Mouse (Mus musculus): ENCODE results near the gene Crygd. TPM values are rescaled to one million over a fixed set of nuclear protein-coding genes. Genes with fewer than 3 reads are reported as not detected.
"Not testable (repeated sequence)": the region's sequence is repeated elsewhere in the genome, so short reads cannot be mapped to it uniquely, and the experiment has no call there.

The Crygd gene
- polyA plus RNA-seq, 1 experiment from 2014 or later = not detected

DNA sequence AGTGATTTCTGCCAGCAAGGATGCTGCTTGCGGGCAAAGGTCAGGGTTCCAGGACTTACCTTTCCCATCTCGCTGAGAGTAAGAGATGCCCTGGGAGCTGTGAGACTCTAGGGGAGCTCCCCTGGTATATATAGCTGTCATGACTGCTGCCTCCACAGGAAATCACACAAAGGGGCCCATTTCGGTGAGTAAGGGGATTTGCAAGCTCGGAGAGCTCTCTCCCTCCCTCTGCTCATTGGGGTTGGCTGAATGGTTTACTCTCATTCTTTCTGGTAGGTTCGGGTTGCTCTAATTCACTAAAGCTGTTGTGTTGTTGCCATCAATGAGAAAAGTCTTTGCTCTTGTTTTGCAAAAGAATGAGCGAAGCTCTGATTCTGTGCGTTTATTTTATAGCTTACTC lies 18.9 kb upstream of the Crygd start, which contains the start of gene Crygb:
TSS of gene Crygb (minus strand) at position 101 of the 400 bp plus-strand sequence.
- ATAC-seq (ENCODE audit: insufficient read depth, low FRiP score, low read depth) = no peak
- Histone ChIP-seq H3K27ac (no peak within 1 kb of the TSS), H3K4me2 (no peak within 1 kb of the TSS), H3K27me3 (replicated peaks) (no peaks in the 10 kb centered on the region), H3K9ac (no peak within 1 kb of the TSS), H3K4me1 (no peaks in the 10 kb centered on the region), H3K9me3 (no peaks in the 10 kb centered on the region), H3K36me3 (no peaks in the 10 kb centered on the region), H3K4me3 (replicated peaks) (no peak within 1 kb of the TSS)
- 43% methylated on average over 7 of the region's 7 CpGs for WGBS

DNA sequence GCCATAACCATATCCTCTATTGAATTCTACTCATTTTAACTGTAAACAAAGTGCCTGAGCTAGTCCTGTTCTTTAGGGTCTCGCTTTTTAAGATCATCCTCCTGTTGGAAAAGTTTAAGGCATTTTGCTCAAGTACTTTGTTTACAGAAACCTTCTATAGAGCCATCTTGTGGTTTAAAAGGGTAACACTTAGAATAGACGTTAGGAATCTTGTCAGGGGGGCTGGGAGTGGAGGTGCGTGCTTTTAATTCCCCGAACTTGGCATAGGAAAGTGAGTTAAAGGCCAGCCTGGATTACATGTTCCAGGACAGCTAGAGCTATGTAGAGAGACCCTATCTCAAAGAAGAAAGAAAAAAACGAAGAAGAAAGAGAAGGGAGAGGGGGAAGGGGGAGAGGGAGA lies 12.4 kb upstream of the Crygd start:
- no peaks in the 10 kb centered on the region for H3K9me3 ChIP-seq
- 13% methylated on average over 5 of the region's 5 CpGs for WGBS
- no peak overlapping the region for H3K9ac ChIP-seq
- no peaks in the 10 kb centered on the region for H3K4me1 ChIP-seq
- no peak overlapping the region for H3K27ac ChIP-seq
- no peaks in the 10 kb centered on the region for H3K36me3 ChIP-seq
- H3K27me3 ChIP-seq (replicated peaks) = no peaks in the 10 kb centered on the region
- ATAC-seq (ENCODE audit: insufficient read depth, low FRiP score, low read depth) = no peak
- H3K4me3 ChIP-seq (replicated peaks) = no peak overlapping the region
- H3K4me2 ChIP-seq = no peak overlapping the region

DNA sequence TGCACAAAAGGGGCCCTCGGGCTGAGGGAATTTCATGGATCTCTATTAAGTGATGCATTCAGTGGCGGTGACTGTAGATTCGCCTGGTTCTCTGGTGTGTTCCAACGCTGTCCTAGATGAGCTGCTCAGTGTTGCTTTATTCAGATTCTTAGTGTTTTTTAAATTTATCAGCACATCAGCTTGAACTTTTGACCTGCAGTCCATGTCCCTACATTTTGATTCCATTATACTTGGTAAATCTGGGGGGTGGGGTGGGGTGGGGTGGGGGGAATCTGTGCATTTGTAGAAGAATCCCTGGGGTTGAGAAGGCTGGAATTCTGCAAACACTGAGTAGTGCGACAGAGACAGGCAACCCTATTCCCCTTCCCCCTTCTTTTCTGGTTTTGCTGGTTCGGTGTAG lies 10.3 kb upstream of the Crygd start, which contains the start of gene Crygc:
TSS of gene Crygc (minus strand) at position 101 of the 400 bp plus-strand sequence.
- no peaks in the 10 kb centered on the region for H3K27me3 ChIP-seq (replicated peaks)
- WGBS = 72% methylated on average over 6 of the region's 6 CpGs

DNA sequence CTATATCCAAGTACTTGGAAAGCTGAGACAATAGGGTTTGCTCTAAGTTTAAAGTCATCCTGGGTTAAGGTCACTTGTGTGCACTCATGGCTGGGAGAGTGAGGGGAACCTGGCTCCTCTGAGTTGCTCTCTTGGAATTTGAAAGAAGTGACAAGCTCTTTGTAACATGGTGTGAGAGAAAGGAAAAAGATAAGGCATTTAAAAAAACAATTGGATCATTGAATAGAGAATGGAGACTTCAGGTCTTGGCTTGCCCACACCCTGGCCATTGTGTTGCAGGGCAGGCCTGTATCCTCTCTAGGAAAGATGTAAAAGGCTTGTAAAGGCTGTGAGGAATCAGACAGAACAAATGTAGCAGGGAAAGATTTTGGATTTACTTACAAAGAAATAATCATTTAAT lies 4.6 kb upstream of the Crygd start:
- no peak for ATAC-seq (ENCODE audit: insufficient read depth, low FRiP score, low read depth)

More for the DNA sequence above, 10.3 kb upstream of the Crygd start, which contains the start of gene Crygc:
- H3K4me2 ChIP-seq = no peak within 1 kb of the TSS
- H3K9ac ChIP-seq = no peak within 1 kb of the TSS
- ATAC-seq (ENCODE audit: insufficient read depth, low FRiP score, low read depth) = no peak
- H3K36me3 ChIP-seq = no peaks in the 10 kb centered on the region
- no peak within 1 kb of the TSS for H3K4me3 ChIP-seq (replicated peaks)
- no peak within 1 kb of the TSS for H3K27ac ChIP-seq
- H3K9me3 ChIP-seq = no peaks in the 10 kb centered on the region
- no peaks in the 10 kb centered on the region for H3K4me1 ChIP-seq

DNA sequence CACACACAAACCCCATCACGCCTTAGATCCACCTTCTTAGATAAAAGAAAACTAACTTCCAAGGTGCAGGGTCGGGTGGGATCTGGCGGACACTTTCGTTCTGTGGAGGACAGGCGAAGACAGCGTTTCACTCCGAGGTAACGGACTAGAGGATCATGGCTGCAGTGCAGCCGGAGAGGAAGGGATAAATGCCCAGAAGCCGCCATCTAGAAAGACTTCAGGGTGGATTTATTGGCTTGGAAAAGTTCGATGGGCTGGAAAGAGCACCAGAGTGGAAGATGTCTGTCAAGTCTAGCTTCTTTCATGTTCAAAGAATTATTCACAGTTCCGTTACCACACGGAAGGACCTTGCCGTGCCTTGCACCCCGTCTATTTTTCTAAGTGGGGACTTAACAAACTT lies 949 bp upstream of the Crygd start:
- no peaks in the 10 kb centered on the region for H3K9me3 ChIP-seq
- H3K36me3 ChIP-seq = no peaks in the 10 kb centered on the region
- no peak overlapping the region for H3K4me2 ChIP-seq
- H3K4me3 ChIP-seq (replicated peaks) = no peak overlapping the region
- H3K27ac ChIP-seq = no peak overlapping the region
- WGBS = 79% methylated on average over 15 of the region's 15 CpGs
- no peaks in the 10 kb centered on the region for H3K27me3 ChIP-seq (replicated peaks)
- H3K9ac ChIP-seq = no peak overlapping the region
- ATAC-seq (ENCODE audit: insufficient read depth, low FRiP score, low read depth) = no peak
- H3K4me1 ChIP-seq = no peaks in the 10 kb centered on the region

More for the DNA sequence above, 4.6 kb upstream of the Crygd start:
- Histone ChIP-seq H3K9ac (no peak overlapping the region), H3K4me2 (no peak overlapping the region), H3K4me3 (replicated peaks) (no peak overlapping the region), H3K4me1 (no peaks in the 10 kb centered on the region), H3K9me3 (no peaks in the 10 kb centered on the region), H3K27ac (no peak overlapping the region), H3K27me3 (replicated peaks) (no peaks in the 10 kb centered on the region), H3K36me3 (no peaks in the 10 kb centered on the region)

DNA sequence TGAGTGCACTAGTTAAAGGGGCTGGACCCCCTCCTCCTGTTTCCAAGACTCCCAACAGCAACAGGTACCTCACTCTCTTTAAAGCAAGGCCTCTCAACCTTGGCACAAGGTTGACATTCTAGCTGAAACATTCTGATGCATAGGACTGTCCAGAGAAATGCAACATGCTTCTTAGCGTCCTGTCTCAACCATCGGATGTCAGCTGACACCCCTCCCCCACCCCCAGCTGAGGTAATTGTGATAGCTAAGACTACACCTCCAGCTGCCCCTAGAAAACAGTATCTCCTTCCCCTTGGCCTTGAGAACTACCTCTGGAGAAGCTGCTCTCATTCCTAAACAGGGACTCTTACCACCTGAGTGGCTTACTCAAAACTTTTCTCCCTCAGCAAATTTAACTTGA lies 11.1 kb downstream of the Crygd start:
- Histone ChIP-seq H3K9ac (no peak overlapping the region), H3K4me2 (no peak overlapping the region), H3K4me1 (no peaks in the 10 kb centered on the region), H3K36me3 (no peaks in the 10 kb centered on the region), H3K4me3 (replicated peaks) (no peak overlapping the region), H3K27ac (no peak overlapping the region), H3K27me3 (replicated peaks) (no peaks in the 10 kb centered on the region), H3K9me3 (no peaks in the 10 kb centered on the region)
- no peak for ATAC-seq (ENCODE audit: insufficient read depth, low FRiP score, low read depth)
- WGBS = 18% methylated on average over 2 of the region's 2 CpGs

DNA sequence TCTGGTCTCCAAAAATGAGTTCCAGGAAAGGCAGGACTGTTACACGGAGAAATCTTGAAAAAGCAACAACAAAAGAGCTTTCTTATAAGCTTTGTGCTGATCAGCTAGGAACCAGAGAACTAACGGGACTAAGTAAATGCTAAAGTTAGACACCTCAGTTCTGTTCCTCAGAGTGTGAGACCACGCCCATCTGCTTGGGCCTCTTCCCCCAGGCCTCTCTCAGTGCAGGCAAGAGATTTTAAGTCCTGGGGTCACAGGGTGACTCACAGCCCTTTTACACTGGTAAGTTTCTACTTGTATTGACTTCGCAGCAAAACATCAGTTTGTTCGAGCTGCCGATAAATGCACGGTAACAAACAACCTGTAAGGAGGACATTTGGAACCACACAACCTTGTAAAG lies 11.6 kb downstream of the Crygd start:
- Histone ChIP-seq H3K9me3 (no peaks in the 10 kb centered on the region), H3K4me3 (replicated peaks) (no peak overlapping the region), H3K4me1 (no peaks in the 10 kb centered on the region), H3K27me3 (replicated peaks) (no peaks in the 10 kb centered on the region), H3K4me2 (no peak overlapping the region), H3K9ac (no peak overlapping the region), H3K36me3 (no peaks in the 10 kb centered on the region), H3K27ac (no peak overlapping the region)
- WGBS = 57% methylated on average over 7 of the region's 7 CpGs
- ATAC-seq (ENCODE audit: insufficient read depth, low FRiP score, low read depth) = no peak

DNA sequence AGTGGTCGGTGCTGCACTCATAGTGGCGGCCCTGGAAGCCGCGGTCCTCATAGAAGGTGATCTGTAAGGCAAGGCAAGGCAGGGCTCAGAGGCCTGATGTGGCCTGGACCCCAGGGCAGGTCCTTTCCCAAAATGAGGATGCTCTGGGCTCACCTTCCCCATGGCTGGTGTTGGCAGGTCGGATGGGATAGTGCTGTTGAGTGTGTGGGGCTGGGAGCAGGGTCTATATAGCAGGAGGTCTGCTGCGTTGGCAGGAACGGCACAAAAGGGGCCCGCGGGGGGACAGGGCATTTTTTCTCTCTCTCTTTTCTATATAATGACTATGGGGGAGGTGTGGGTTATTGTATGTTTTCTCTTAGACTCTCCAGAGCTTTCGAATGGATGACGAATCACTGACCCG lies 12.3 kb downstream of the Crygd start, which contains the start of gene Cryge:
TSS of gene Cryge (minus strand) at position 198 of the 400 bp plus-strand sequence.
- H3K9me3 ChIP-seq; H3K27ac ChIP-seq; H3K4me2 ChIP-seq; H3K4me3 ChIP-seq (replicated peaks); H3K4me1 ChIP-seq; ATAC-seq (ENCODE audit: insufficient read depth, low FRiP score, low read depth); H3K27me3 ChIP-seq (replicated peaks); H3K36me3 ChIP-seq; H3K9ac ChIP-seq: not testable (repeated sequence)
- 53% methylated on average over 12 of the region's 12 CpGs for WGBS

DNA sequence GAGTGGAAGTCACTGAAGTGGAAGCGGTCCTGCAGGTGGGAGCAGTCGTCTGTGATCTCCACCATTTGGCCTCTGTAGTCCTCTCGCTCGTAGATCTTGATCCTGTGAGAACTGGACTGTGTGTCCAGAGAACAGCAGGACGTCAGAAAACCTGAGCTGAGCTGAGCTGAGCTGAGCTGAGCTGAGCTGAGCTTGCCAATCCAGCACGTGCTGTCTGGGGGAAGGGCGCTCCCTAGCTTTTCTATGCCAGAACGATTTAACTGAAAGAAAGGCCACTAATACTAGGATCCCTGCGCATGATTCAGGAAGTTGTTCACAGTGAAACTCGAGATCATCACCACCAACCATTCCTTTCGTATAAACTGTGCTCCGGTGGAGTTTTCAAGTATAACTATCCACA lies 14.5 kb downstream of the Crygd start:
- ATAC-seq (ENCODE audit: insufficient read depth, low FRiP score, low read depth) = no peak
- Histone ChIP-seq H3K27ac (no peak overlapping the region), H3K27me3 (replicated peaks) (no peaks in the 10 kb centered on the region), H3K4me3 (replicated peaks) (no peak overlapping the region), H3K4me1 (no peaks in the 10 kb centered on the region), H3K9ac (no peak overlapping the region), H3K36me3 (no peaks in the 10 kb centered on the region), H3K9me3 (no peaks in the 10 kb centered on the region), H3K4me2 (no peak overlapping the region)
- WGBS = 50% methylated on average over 12 of the region's 12 CpGs

DNA sequence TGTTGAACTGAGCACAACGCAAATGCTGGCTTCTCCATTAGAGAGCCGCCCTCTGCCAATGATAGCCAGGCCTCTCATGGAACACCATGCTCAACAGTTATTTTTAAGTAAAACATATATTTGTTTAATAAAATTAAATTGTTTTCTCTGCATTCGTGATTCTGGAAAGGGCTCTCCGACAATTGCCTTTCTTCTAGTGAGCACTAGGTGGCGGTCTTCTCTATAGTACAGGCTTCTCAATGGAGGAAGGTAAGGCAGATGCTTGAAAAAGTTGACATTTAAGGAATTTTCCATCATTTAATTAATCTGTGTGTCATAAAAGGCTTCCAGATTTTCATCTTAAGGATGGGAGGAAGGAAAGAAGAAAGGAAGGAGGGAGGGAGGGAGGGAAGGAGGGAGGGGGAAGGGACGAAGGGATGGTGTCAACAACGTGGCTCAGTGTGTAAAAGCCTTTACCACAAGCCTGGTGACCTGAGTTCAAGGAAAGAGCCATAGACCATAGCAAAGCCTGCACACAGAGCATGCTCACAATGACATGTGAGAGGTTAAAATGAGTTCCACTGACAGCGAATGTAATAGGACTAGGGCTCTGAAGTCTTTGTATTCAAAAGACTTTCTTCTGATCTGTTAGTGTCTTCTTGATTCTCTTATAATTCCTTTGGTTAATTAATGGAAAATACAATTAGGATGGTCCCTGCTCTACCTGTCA lies 16.7 kb downstream of the Crygd start:
- H3K4me3 ChIP-seq (replicated peaks) = no peak overlapping the region
- H3K4me2 ChIP-seq = no peak overlapping the region; the same call in 1 of the 2 replicates
- H3K36me3 ChIP-seq = no peaks in the 10 kb centered on the region
- ATAC-seq (ENCODE audit: insufficient read depth, low FRiP score, low read depth) = no peak
- no peaks in the 10 kb centered on the region for H3K4me1 ChIP-seq
- H3K9me3 ChIP-seq = no peaks in the 10 kb centered on the region
- no peak overlapping the region for H3K9ac ChIP-seq
- H3K27me3 ChIP-seq (replicated peaks) = no peaks in the 10 kb centered on the region
- no peak overlapping the region for H3K27ac ChIP-seq
- WGBS = 36% methylated on average over 8 of the region's 8 CpGs

DNA sequence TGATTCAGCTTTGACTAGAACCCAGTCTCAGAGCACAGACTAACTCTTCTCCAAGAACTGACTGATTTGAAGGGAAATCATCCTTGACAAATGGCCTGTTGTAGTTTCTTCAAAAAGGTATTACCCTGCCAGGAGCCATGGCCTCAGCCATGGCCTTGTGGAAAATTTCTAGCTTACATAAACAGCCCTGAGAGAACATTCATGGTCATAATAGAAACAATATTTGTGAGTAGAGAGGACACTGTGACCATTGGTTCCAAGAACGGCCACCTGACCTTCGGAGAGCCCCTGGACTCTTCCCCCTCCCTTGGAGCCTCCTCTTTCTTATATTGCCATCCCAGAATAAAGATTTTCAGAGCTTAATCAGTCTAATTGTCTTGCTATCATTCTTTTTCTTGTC lies 19.8 kb downstream of the Crygd start:
- H3K27me3 ChIP-seq (replicated peaks) = no peaks in the 10 kb centered on the region
- no peak overlapping the region for H3K4me2 ChIP-seq
- ATAC-seq (ENCODE audit: insufficient read depth, low FRiP score, low read depth) = no peak
- 84% methylated on average over 2 of the region's 2 CpGs for WGBS
- no peaks in the 10 kb centered on the region for H3K4me1 ChIP-seq
- H3K9me3 ChIP-seq = no peaks in the 10 kb centered on the region
- no peaks in the 10 kb centered on the region for H3K36me3 ChIP-seq
- no peak overlapping the region for H3K4me3 ChIP-seq (replicated peaks)
- H3K9ac ChIP-seq = no peak overlapping the region
- no peak overlapping the region for H3K27ac ChIP-seq

DNA sequence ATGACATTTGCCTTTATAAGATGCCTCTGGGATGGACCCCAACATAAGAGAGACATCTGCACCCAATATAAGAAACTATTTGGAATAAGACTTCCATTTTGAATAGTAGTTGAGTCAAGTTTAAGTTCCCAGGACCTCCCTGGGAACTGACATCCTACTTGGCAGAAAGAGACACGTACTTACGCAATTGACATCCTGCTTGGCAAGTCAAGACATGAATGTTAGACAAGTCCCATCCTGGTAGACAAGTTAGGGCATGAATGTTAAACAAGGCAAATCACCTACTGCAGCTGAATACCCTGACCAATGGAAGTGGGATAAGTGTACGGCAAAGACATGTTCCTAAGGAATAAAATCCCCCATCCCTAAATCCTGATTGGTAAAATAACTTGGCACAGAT lies 21.4 kb downstream of the Crygd start:
- Histone ChIP-seq H3K4me2 (no peak overlapping the region), H3K9ac (no peak overlapping the region), H3K27ac (no peak overlapping the region), H3K4me3 (replicated peaks) (no peak overlapping the region), H3K36me3 (no peaks in the 10 kb centered on the region), H3K4me1 (no peaks in the 10 kb centered on the region), H3K9me3 (no peaks in the 10 kb centered on the region), H3K27me3 (replicated peaks) (no peaks in the 10 kb centered on the region)
- WGBS = 89% methylated on average over 3 of the region's 3 CpGs
- ATAC-seq (ENCODE audit: insufficient read depth, low FRiP score, low read depth) = no peak

DNA sequence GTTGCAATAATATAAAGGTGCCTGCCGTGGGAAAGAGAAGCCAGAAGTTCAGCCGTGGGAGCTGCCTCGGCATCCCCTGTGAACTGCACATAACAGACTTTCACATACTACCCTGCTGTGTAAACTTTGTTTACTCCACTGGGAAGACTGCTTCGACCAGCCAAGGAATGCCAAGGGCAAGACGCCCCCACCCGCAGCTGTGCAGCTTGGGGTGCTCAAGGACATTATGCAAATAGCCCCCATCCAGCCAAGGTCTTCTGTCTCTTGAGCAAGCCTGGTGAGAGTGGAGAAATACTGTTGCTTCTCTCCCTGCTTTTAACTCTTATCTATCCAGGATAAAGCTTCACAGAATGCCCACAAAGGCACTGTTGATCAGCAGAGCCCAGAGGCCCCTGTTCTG lies 22.4 kb downstream of the Crygd start:
- 64% methylated on average over 6 of the region's 6 CpGs for whole genome bisulfite sequencing

More for the DNA sequence above, 22.4 kb downstream of the Crygd start:
- ATAC-seq (ENCODE audit: insufficient read depth, low FRiP score, low read depth) = no peak
- Histone ChIP-seq H3K4me1 (no peaks in the 10 kb centered on the region), H3K27me3 (replicated peaks) (no peaks in the 10 kb centered on the region), H3K36me3 (no peaks in the 10 kb centered on the region), H3K4me3 (replicated peaks) (no peak overlapping the region), H3K4me2 (no peak overlapping the region), H3K9ac (no peak overlapping the region), H3K27ac (no peak overlapping the region), H3K9me3 (no peaks in the 10 kb centered on the region)
